Mouse (Mus musculus): Measurements from ENCODE around the gene Tas1r1.

DNA sequence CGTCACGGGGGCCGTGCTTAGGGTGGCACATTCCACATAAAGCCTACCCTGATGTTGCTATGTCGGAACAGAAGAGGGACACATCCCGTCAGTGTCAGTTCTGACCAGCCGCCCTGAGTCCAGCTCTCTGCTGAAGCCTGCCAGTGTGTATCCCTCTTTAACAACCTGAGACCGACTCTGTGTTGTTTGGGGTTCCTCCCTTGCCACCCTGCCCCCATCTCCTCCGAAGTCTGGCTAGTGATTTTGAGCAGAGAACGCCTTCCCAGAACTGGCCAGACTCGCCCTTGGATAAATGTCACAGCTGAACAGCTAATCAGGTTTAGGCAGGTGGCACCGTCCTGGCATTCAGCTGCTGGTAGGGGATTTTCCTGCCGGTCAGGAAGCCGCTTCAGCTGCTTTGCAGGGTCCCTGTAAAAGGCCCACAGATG, 27.6 kb downstream of the Tas1r1 start:
- no peak for TF ChIP-seq CTCF (IDR thresholded peaks at IDR 0.05; ENCODE audit: extremely low read depth, insufficient read depth, insufficient read length, insufficient replicate concordance)
- TF ChIP-seq POLR2A (IDR thresholded peaks at IDR 0.05; ENCODE audit: low read depth, low read length), result no peak
